Mouse (Mus musculus): ENCODE measurements around the gene Zkscan4. TPM values are rescaled to one million over a fixed set of nuclear protein-coding genes. Genes with fewer than 3 reads are reported as not detected.

Zkscan4 gene
- total RNA-seq, 2 experiments from 2014 or later = 5.8 to 6.7 TPM

DNA sequence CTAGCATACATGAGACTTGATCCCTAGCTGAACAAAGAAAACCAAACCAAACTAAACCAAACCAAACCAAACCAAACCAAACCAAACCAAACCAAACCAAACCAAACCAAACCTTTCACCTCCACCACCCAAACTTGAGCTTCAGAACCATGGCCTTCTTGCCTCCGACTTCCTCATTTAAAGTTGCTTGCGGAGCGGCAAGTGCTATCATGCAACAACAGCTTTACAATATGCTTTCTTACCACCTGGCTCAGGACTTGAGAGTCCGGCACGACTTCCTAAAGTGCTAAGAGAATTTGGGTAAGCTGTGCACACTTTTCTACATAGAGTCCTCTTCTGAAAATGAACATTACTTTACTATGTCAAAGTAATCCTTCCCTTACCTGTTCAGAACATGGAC lies 23.6 kb downstream of the Zkscan4 start:
- no peak for DNase-seq (ENCODE audit: extremely low spot score in 1 of 2, low spot score in 1 of 2)

DNA sequence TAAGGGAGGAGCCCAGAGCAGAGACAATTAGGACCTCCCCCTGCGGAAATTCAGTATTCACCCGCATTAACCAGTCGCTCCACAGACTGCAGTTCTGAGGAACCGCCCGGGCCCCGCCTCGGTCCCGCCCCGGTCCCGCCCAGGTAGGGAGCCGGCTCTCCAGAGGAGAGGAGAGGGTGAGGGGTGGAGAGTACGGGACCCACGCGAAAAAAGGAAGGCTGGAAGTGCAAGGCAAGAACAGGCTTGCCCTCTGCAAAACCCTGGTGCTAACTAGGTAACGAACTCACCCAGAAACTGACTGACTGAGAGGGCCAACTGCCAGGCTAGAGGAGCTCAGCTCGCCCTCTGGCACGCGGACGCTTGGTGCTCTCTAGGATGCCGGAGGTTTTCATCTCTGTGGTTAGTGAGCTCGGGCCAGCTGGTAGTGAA lies 27.5 kb downstream of the Zkscan4 start:
- peak; percentile 62 to 67 for DNase-seq (ENCODE audit: extremely low spot score in 1 of 2, low spot score in 1 of 2)

DNA sequence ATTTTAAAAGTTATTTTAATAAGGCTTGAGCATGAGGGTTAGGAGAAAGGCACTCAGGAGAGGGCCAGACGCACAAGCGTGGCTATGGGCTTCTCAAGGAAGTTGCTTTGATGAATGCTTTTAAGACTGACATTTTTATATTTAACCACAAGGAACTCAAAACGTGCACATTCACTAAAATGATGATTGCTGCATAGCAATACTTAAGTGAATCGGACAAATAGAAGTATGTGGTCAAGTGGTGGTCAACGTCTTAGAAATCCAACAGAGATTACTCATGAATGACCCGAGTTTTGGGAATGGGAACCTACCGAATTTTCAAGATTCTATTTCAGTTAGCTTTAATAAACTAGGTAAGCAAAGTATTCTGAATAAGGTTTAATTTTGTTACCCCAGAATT lies 51.4 kb downstream of the Zkscan4 start:
- no peak for DNase-seq (ENCODE audit: extremely low spot score in 1 of 2, low spot score in 1 of 2)

DNA sequence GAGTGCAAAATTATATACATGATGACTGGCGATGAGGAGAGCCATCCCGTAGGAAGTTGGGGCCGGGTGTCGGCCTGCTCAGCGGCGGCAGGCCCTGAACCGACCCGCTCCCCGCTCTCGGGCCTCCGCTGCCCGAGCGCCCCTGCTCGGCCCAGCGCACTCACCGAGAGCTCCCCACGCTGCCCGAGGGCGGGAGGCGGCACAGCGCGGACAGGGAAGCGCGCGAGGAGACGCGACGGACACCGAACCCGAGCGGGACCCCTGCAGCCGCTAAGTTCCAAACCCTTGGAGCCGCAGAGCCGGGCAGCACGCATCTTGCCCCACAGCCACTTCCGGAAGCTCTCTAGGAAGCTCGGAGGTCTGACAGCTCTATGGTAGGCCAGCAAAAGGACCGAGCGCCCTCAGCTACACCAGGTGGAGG lies 52.1 kb downstream of the Zkscan4 start, which contains the start of gene Zkscan8:
TSS of gene Zkscan8 (minus strand) at position 340 of the 421 bp plus-strand sequence.
- DNase-seq (ENCODE audit: extremely low spot score in 1 of 2, low spot score in 1 of 2) = peak; percentile 78 to 83

Small RNA genes lying within 50 kb of the gene (microRNA-seq; reads per million reads assigned to microRNA genes)
- gene Mir1896 = 0 reads per million in 2 experiments

Other genes starting within 250 kb of the Zkscan4 start
- gene Gpx5, start 186.2 kb upstream of the Zkscan4 start, total RNA-seq (2021) = not detected
- not detected for gene Gpx6, start 166.8 kb upstream of the Zkscan4 start, total RNA-seq (2021)
- gene Olfr1367, start 132.0 kb upstream of the Zkscan4 start, total RNA-seq (2021) = not detected
- 1 to 10 TPM; 8.5 to 9.7 TPM for gene Zscan12, start 116.1 kb upstream of the Zkscan4 start, total RNA-seq (2021)
- gene Zkscan3, start 76.2 kb upstream of the Zkscan4 start, total RNA-seq (2021) = 10 to 100 TPM; 35.6 to 42.4 TPM
- 1 to 10 TPM; 1.2 to 1.8 TPM for gene Pgbd1, start 37.8 kb upstream of the Zkscan4 start, total RNA-seq (2021)
- gene Zscan26, start 25.2 kb upstream of the Zkscan4 start, total RNA-seq (2021) = 10 to 100 TPM; 45.3 to 47.3 TPM
- gene Nkapl, start 10.4 kb upstream of the Zkscan4 start, total RNA-seq (2021) = 1 to 10 TPM in 1 of 2 experiments, under 1 TPM in 1; 0.91 to 1.6 TPM
- not detected for gene Gm10065, start 534 bp downstream of the Zkscan4 start, total RNA-seq (2021)
- 10 to 100 TPM; 21.2 to 24.4 TPM for gene AK157302, start 16.3 kb downstream of the Zkscan4 start, total RNA-seq (2021)
- gene Gm11273, start 22.5 kb downstream of the Zkscan4 start, total RNA-seq (2021) = 10 to 100 TPM; 68.8 to 76.1 TPM
- gene Zkscan8, start 52.2 kb downstream of the Zkscan4 start, total RNA-seq (2021) = 10 to 100 TPM; 16.4 to 17.0 TPM
- not detected for gene Olfr1366, start 63.9 kb downstream of the Zkscan4 start, total RNA-seq (2021)
- gene Olfr1535, start 81.0 kb downstream of the Zkscan4 start, total RNA-seq (2021) = not detected
- gene Olfr1364, start 102.9 kb downstream of the Zkscan4 start, total RNA-seq (2021) = not detected
- gene Olfr1362, start 135.1 kb downstream of the Zkscan4 start, total RNA-seq (2021) = not detected
- gene Olfr11, start 163.6 kb downstream of the Zkscan4 start, total RNA-seq (2021) = not detected
- gene Olfr1361, start 184.5 kb downstream of the Zkscan4 start, total RNA-seq (2021) = not detected
- not detected for gene Olfr1360, start 198.5 kb downstream of the Zkscan4 start, total RNA-seq (2021)
- not detected for gene Olfr1359, start 219.2 kb downstream of the Zkscan4 start, total RNA-seq (2021)
- 10 to 100 TPM; 32.0 to 37.1 TPM for gene Hist1h2bl, start 237.2 kb downstream of the Zkscan4 start, total RNA-seq (2021)
- gene Hist1h2ai, start 237.5 kb downstream of the Zkscan4 start, total RNA-seq (2021) = 10 to 100 TPM; 25.2 to 27.6 TPM
- gene Hist1h3h, start 238.8 kb downstream of the Zkscan4 start, total RNA-seq (2021) = 10 to 100 TPM; 51.7 to 65.0 TPM
- 1 to 10 TPM; 6.5 to 8.1 TPM for gene Hist1h2bm, start 243.1 kb downstream of the Zkscan4 start, total RNA-seq (2021)